ENCODE assay signal across 12 mouse cellular contexts in the genomic region with DNA sequence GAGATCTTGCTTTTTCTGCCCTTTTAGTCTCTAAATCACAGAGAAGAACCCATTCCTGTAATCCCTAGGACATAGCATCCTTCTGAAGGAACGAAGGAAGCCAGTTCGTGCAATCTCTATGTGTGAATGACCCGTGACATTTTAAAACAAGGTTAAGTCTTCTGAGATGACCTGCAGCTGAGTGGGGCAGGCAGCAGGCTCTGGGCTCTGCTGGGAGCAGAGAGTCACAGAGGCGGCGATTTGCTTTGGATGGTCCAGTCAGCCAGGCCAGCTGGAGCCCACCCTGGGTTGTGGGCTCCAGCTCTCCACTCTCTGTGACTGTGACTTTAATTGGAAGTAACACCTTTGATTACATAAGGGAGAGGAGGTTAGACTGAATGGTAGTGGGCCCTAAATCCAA.
DNase-seq lines count a peak whose midpoint lies in the region; ATAC-seq and TF ChIP-seq lines count a peak whose summit lies in the region.
"Had no signal": no experiment of that assay in that cellular context is flagged by ENCODE, and none has a peak within 500 bp of the region (broad histone marks: within the 10 kb centered on the region; RNA-seq: fewer than 3 reads in every experiment).

No protein-coding gene starts in this region.

- H3K9ac ChIP-seq in lung, embryonic 14.5 days, result no peak overlapping the region
- H3K9ac ChIP-seq in forebrain, embryonic 14.5 days (ENCODE audit: low read length), result peak overlapping the region; percentile 57
- no peak overlapping the region for H3K9ac ChIP-seq in stomach, embryonic 16.5 days (ENCODE audit: low read length)

- TF ChIP-seq CTCF in lung, embryonic 14.5 days (IDR thresholded peaks at IDR 0.05; ENCODE audit: low read depth), result no peak

- WGBS in lung, embryonic 14.5 days, result 24% methylated on average over 5 of the region's 5 CpGs
- 6% methylated on average over 5 of the region's 5 CpGs for WGBS in forebrain, embryonic 14.5 days
- WGBS in midbrain, embryonic 10.5 days, result 7% methylated on average over 5 of the region's 5 CpGs
- 21% methylated on average over 5 of the region's 5 CpGs for WGBS in stomach, embryonic 16.5 days

- H3K27me3 ChIP-seq in lung, embryonic 14.5 days (ENCODE audit: insufficient read depth, low read length), result no peaks in the 10 kb centered on the region
- no peaks in the 10 kb centered on the region for H3K27me3 ChIP-seq in forebrain, embryonic 14.5 days (replicated peaks; ENCODE audit: control insufficient read depth, insufficient read depth, low read length)
- no peaks in the 10 kb centered on the region for H3K27me3 ChIP-seq in midbrain, embryonic 10.5 days (ENCODE audit: low read depth, poor library complexity, severe bottlenecking)
- no peaks in the 10 kb centered on the region for H3K27me3 ChIP-seq in stomach, embryonic 16.5 days (ENCODE audit: control insufficient read depth, insufficient read depth, low read length)

- no peak overlapping the region for H3K4me2 ChIP-seq in lung, embryonic 14.5 days
- peak overlapping the region; percentile 44 for H3K4me2 ChIP-seq in forebrain, embryonic 14.5 days (ENCODE audit: low read length)
- peak overlapping the region; percentile 19; the same call in 1 of the 2 replicates for H3K4me2 ChIP-seq in stomach, embryonic 16.5 days (ENCODE audit: low read depth, low read length)

- H3K27ac ChIP-seq in lung, embryonic 14.5 days (ENCODE audit: low read depth), result no peak overlapping the region
- H3K27ac ChIP-seq in forebrain, embryonic 14.5 days (ENCODE audit: low read depth, low read length), result peak overlapping the region; percentile 93
- H3K27ac ChIP-seq in midbrain, embryonic 10.5 days (replicated peaks), result peak overlapping the region; percentile 96
- no peak overlapping the region for H3K27ac ChIP-seq in stomach, embryonic 16.5 days (ENCODE audit: low read length)
- H3K27ac ChIP-seq: left cerebral cortex, adult 2 months had no signal

- H3K36me3 ChIP-seq in lung, embryonic 14.5 days (ENCODE audit: insufficient read depth), result no peaks in the 10 kb centered on the region
- H3K36me3 ChIP-seq in forebrain, embryonic 14.5 days (ENCODE audit: control insufficient read depth, insufficient read depth, low read length), result no peaks in the 10 kb centered on the region
- H3K36me3 ChIP-seq in midbrain, embryonic 10.5 days, result no peaks in the 10 kb centered on the region
- H3K36me3 ChIP-seq in stomach, embryonic 16.5 days (ENCODE audit: control insufficient read depth, insufficient read depth, low read length), result no peaks in the 10 kb centered on the region

- no peaks in the 10 kb centered on the region for H3K9me3 ChIP-seq in lung, embryonic 14.5 days (ENCODE audit: low read depth, low read length)
- H3K9me3 ChIP-seq in forebrain, embryonic 14.5 days (replicated peaks; ENCODE audit: control insufficient read depth, low read length), result no peaks in the 10 kb centered on the region
- no peaks in the 10 kb centered on the region for H3K9me3 ChIP-seq in midbrain, embryonic 10.5 days (replicated peaks)
- no peaks in the 10 kb centered on the region for H3K9me3 ChIP-seq in stomach, embryonic 16.5 days (replicated peaks; ENCODE audit: control insufficient read depth, low read length)

- no peak for DNase-seq in lung, embryonic 14.5 days
- no peak for DNase-seq in lung, postnatal 4 days
- no peak for DNase-seq in forebrain, embryonic 14.5 days (ENCODE audit: low spot score)
- peak; percentile 68 for DNase-seq in midbrain, embryonic 10.5 days (ENCODE audit: low spot score)
- no peak for DNase-seq in left cerebral cortex, adult 18-20 months (ENCODE audit: low spot score in 2 of 2)
- no peak for DNase-seq in kidney, adult 9 months
- DNase-seq: cerebellum, adult 18-20 months; lung, adult 2 months; spleen, adult 18-20 months had no signal

- H3K4me3 ChIP-seq in lung, embryonic 14.5 days (ENCODE audit: low read depth, low read length), result no peak overlapping the region
- H3K4me3 ChIP-seq in forebrain, embryonic 14.5 days (ENCODE audit: low read depth, low read length), result no peak overlapping the region
- H3K4me3 ChIP-seq in midbrain, embryonic 10.5 days, result peak overlapping the region; percentile 41
- H3K4me3 ChIP-seq in stomach, embryonic 16.5 days (replicated peaks; ENCODE audit: low read length), result no peak overlapping the region
- H3K4me3 ChIP-seq: left cerebral cortex, adult 2 months had no signal

- no peaks in the 10 kb centered on the region for H3K4me1 ChIP-seq in lung, embryonic 14.5 days (ENCODE audit: insufficient read depth)
- peaks cover 7% of the 10 kb centered on the region for H3K4me1 ChIP-seq in forebrain, embryonic 14.5 days (ENCODE audit: control insufficient read depth, insufficient read depth, low read length)
- peaks cover 40% of the 10 kb centered on the region for H3K4me1 ChIP-seq in midbrain, embryonic 10.5 days
- H3K4me1 ChIP-seq in stomach, embryonic 16.5 days (ENCODE audit: control insufficient read depth, insufficient read depth, low read length), result no peaks in the 10 kb centered on the region

- peak; percentile 28; the same call in 1 of the 2 replicates for ATAC-seq in lung, embryonic 14.5 days (ENCODE audit: insufficient read depth)
- ATAC-seq in forebrain, embryonic 14.5 days, result peak; percentile 42
- ATAC-seq in stomach, embryonic 16.5 days (ENCODE audit: insufficient read depth, low FRiP score), result no peak
- no peak for ATAC-seq in frontal cortex, adult (ENCODE audit: low TSS enrichment)

Comparison
In these comparisons a context has a peak if more than half of its experiments do, and no peak if none do; other contexts are left out.
1. ATAC-seq: peak in lung, embryonic 14.5 days (single experiment) and forebrain, embryonic 14.5 days (single experiment); none in stomach, embryonic 16.5 days (single experiment) and frontal cortex, adult (single experiment).
2. H3K27ac ChIP-seq: peak in forebrain, embryonic 14.5 days (single experiment) and midbrain, embryonic 10.5 days (single experiment); none in lung, embryonic 14.5 days (single experiment) and stomach, embryonic 16.5 days (single experiment).